Mouse (Mus musculus) hindbrain, embryonic 14.5 days (tissue): ENCODE results near the gene Dlgap4. TPM values are rescaled to one million over a fixed set of nuclear protein-coding genes. Genes with fewer than 3 reads are reported as not detected.

Source experiments
- ATAC-seq: fragments of 200-750 bp; cut with Nextera tagmentation; 2 replicates; pipeline ENCODE4 v1.8.0; 2017; ENCODE audit warnings: moderate number of reproducible peaks, mild to moderate bottlenecking, moderate TSS enrichment, moderate library complexity; ENCODE audit not compliant: low FRiP score
- DNase-seq: peaks from one replicate; pipeline ENCODE4 v3.0.0-alpha.2; 2015; ENCODE audit warnings: low spot score
- H3K27ac ChIP-seq: fragments of 300-500 bp; sonication (generic); 2 replicates; pipeline ENCODE4 v1.5.1; 2014; ENCODE audit warnings: mild to moderate bottlenecking, moderate library complexity
- H3K27me3 ChIP-seq: fragments of 300-500 bp; sonication (generic); 2 replicates; pipeline ENCODE4 v1.6.1; 2014; ENCODE audit warnings: mild to moderate bottlenecking, low read length, mixed read lengths; ENCODE audit not compliant: control insufficient read depth, insufficient read depth
- H3K36me3 ChIP-seq: fragments of 300-500 bp; sonication (generic); replicated peaks from 2 replicates; pipeline ENCODE4 v1.6.1; 2014; ENCODE audit not compliant: control insufficient read depth, insufficient read depth
- H3K4me1 ChIP-seq: fragments of 300-500 bp; sonication (generic); replicated peaks from 2 replicates; pipeline ENCODE4 v1.6.1; 2014; ENCODE audit warnings: antibody characterized with exemption, low read length, mixed read lengths; ENCODE audit not compliant: control insufficient read depth, insufficient read depth
- H3K4me2 ChIP-seq: fragments of 300-500 bp; sonication (generic); replicated peaks from 2 replicates; pipeline ENCODE4 v1.6.1; 2014; ENCODE audit warnings: mild to moderate bottlenecking, moderate library complexity
- H3K4me3 ChIP-seq: fragments of 300-500 bp; sonication (generic); replicated peaks from 2 replicates; pipeline ENCODE4 v1.5.1; 2014; ENCODE audit warnings: mild to moderate bottlenecking, low read length
- H3K9ac ChIP-seq: fragments of 300-500 bp; sonication (generic); 2 replicates; pipeline ENCODE4 v1.6.1; 2014
- H3K9me3 ChIP-seq: fragments of 300-500 bp; sonication (generic); 2 replicates; pipeline ENCODE4 v1.6.1; 2016; ENCODE audit warnings: low read length; ENCODE audit not compliant: control insufficient read depth
- WGBS: fragments of 180-500 bp; shearing (Covaris S2); extraction: QIAGEN DNeasy Blood & Tissue Kit; methylation state at CpG from one replicate; pipeline ENCODE4 v1.1.7; 2014; 5-methylcytosine and 5-hydroxymethylcytosine counted together
- polyA plus RNA-seq: library from polyadenylated mRNA; unstranded; fragments of >200 nt; fragmentation: Nextera tagmentation; extraction: Ambion mirVana; gene quantifications from 2 replicates; pipeline ENCODE4 v1.2.1, GENCODE M21; 2014

Gene Dlgap4
- polyA plus RNA-seq, 1 experiment from 2014 or later = 220 TPM

DNA sequence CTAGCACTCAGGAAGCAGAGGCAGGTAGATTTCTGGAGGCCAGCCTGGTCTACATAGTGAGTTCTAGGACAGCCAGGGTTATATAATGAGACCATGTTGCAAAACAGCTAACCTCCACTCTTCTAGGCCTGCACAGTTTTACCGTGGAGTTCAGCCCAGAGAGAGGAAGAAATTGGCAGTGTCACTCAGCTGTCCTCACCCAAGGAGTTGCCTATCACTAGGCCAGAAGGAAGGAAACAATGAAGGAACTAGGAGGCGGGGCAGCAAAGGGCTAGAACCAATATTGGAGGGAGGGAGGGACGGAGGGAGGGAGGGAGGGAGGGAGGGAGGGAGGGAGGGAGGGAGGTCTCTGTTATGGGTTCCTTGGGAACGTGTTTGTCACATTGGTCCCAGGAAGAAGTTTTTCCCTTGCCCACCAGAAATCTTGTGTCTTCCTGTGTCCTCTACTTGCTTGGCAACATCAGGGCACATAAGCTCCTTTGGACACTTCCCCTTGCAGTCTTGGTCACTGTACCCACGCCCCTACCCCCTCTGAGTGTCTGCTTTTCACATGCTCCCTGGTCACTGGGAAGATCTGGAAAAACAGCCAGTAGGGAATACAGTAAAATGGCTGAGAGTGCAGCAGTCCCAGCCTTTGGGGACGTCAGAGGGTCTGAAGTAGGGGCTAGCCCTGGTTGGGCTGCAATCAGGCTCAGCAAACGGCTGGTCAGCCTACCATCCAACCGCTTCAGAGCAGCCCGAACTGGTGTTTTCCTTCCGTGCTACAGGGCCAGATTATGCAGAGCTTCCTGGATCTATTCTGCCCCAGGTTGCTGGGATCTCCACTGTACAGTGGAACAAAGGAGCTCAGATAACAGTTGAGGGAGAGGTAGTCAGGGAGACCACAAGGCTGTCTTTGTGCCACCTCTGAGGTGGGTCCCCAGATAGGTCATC, 116.3 kb downstream of the Dlgap4 start:
- Histone ChIP-seq H3K9ac (no peak overlapping the region), H3K4me3 (no peak overlapping the region), H3K9me3 (no peaks in the 10 kb centered on the region), H3K4me2 (no peak overlapping the region), H3K27ac (no peak overlapping the region), H3K36me3 (peaks cover 14% of the 10 kb centered on the region), H3K4me1 (peaks cover 32% of the 10 kb centered on the region), H3K27me3 (no peaks in the 10 kb centered on the region)
- ATAC-seq = no peak
- 69% methylated on average over 9 of the region's 10 CpGs for WGBS
- DNase-seq = no peak

DNA sequence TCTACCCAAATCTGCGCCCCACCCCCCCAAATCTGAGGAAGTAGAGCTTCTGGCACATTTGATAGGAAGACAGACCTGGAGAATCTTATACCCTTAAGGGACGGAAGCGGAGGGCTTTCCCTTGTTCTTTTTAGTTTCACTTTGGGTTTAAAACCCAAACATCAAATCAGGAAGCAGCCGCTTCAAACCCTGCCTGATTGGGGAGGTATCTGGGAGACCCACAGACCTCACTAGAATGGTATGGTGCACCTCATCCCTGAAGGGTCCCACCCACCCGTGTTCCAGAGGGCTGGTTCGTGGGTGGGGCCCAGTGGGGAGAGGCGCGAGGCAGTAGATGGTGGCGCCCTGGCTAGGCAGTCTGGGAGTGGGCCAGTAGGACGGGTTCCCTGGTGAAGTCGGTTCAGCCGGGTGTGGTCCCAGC, 117.0 kb downstream of the Dlgap4 start:
- Histone ChIP-seq H3K27me3 (no peaks in the 10 kb centered on the region), H3K4me1 (peaks cover 29% of the 10 kb centered on the region), H3K4me2 (no peak overlapping the region), H3K27ac (no peak overlapping the region; the same call in 1 of the 2 replicates), H3K9me3 (no peaks in the 10 kb centered on the region), H3K4me3 (no peak overlapping the region), H3K36me3 (peaks cover 14% of the 10 kb centered on the region), H3K9ac (no peak overlapping the region)
- ATAC-seq (no peak), DNase-seq (no peak)
- WGBS = 90% methylated on average over 12 of the region's 12 CpGs

DNA sequence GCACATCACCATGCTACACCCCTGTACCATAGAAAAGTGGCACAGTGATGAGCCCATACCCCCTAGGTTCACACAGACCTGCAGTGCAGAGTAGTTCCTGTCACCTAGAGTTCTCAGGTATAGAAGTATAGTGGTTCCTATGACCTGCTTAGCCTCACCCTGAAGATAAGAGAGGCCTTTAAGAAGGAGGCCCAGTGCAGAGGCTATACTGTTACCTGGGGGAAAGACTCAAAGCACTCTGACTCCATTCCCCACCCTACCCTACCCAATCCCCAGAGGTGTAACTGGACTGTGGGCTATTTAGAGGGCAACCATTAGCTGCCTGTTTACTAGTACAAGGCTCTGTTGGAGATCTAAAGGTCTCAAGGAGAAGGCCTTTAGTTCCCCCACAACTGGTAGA, 118.1 kb downstream of the Dlgap4 start:
- Histone ChIP-seq H3K9ac (no peak overlapping the region), H3K36me3 (peaks cover 14% of the 10 kb centered on the region), H3K9me3 (no peaks in the 10 kb centered on the region), H3K27me3 (no peaks in the 10 kb centered on the region), H3K4me3 (no peak overlapping the region), H3K4me2 (no peak overlapping the region), H3K4me1 (peaks cover 28% of the 10 kb centered on the region), H3K27ac (no peak overlapping the region)
- ATAC-seq (no peak), DNase-seq (no peak)

DNA sequence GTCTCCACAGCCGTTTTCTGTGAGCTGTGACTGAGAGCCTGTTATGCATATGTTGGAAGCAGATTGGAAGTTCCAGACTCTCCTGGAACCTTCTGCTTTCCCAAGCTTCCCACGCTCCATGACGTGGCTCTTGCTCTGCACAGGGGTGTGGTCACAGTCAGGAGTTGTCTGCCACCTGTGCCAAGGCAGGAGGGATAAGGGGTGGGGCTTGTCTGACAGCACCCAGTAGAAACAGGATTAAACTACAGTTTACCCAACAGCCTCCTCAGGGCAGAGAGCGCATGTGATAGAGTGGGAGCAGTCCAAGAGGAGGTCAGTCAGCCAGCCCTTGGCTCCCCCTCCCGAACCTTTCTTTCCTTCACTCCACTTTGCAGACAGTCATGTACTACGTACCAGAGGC, 118.6 kb downstream of the Dlgap4 start:
- H3K4me2 ChIP-seq = no peak overlapping the region
- H3K27ac ChIP-seq = no peak overlapping the region
- DNase-seq (no peak), ATAC-seq (no peak)
- no peak overlapping the region for H3K9ac ChIP-seq
- peaks cover 14% of the 10 kb centered on the region for H3K36me3 ChIP-seq
- H3K27me3 ChIP-seq = no peaks in the 10 kb centered on the region
- peaks cover 26% of the 10 kb centered on the region for H3K4me1 ChIP-seq
- no peak overlapping the region for H3K4me3 ChIP-seq
- WGBS = 76% methylated on average over 6 of the region's 6 CpGs
- no peaks in the 10 kb centered on the region for H3K9me3 ChIP-seq

DNA sequence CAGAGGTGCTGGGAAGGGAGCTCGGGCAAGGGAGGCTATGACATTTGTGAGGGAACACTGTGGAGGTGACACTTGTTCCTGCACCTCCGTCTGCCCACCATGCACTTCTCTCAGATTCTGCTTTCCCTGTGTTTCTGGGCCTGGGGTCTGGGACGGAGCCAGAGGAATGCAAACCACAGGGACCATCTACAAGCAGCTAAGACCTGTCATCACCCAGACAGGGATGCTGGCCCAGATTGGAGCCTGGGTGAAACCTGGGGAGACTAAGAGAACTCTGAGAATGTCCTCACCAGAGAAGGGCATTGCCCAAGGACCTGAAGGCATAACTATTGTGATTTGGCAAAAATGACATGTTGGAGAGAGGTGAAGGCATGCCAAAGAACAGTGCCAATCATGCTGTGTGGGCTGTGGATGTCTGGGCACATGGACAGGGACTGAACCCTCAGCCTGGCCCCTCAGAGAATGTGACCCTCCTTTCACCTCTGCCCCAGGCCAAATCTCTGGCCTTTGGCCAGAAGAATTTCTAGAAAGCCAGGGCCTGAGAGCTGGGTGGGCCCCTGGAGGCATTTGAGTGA, 122.3 kb downstream of the Dlgap4 start:
- no peaks in the 10 kb centered on the region for H3K27me3 ChIP-seq
- DNase-seq = no peak
- H3K4me1 ChIP-seq = peaks cover 20% of the 10 kb centered on the region
- H3K9me3 ChIP-seq = no peaks in the 10 kb centered on the region
- 69% methylated on average over 3 of the region's 3 CpGs for WGBS
- H3K4me3 ChIP-seq = no peak overlapping the region
- H3K4me2 ChIP-seq = no peak overlapping the region
- no peak overlapping the region for H3K27ac ChIP-seq
- no peak for ATAC-seq
- no peak overlapping the region for H3K9ac ChIP-seq
- no peaks in the 10 kb centered on the region; the same call in 1 of the 2 replicates for H3K36me3 ChIP-seq

DNA sequence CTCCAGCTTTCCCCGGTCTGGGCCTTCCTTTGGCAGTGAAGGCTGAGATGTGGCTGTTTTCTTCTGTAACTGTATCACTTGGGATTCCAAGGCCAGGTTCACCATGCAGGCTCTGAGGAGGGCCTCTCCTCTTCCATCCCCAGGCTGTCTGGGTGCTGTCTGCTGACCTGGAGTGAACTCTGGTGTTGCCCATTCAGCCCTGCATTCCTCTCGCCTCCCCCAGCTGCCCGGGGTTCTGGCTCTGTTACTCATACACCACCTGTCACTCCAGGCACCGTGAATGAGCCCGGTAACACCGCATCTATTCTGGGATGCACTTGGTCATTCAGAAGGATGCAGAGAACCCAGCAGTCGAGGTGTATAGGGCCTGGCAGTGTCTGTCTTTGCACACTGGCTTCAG, 123.3 kb downstream of the Dlgap4 start:
- 43% methylated on average over 7 of the region's 7 CpGs for WGBS
- Histone ChIP-seq H3K4me1 (peaks cover 24% of the 10 kb centered on the region), H3K27ac (no peak overlapping the region), H3K9me3 (no peaks in the 10 kb centered on the region), H3K4me2 (no peak overlapping the region), H3K36me3 (no peaks in the 10 kb centered on the region; the same call in 1 of the 2 replicates), H3K27me3 (no peaks in the 10 kb centered on the region), H3K4me3 (no peak overlapping the region), H3K9ac (no peak overlapping the region)
- no peak for ATAC-seq
- no peak for DNase-seq

DNA sequence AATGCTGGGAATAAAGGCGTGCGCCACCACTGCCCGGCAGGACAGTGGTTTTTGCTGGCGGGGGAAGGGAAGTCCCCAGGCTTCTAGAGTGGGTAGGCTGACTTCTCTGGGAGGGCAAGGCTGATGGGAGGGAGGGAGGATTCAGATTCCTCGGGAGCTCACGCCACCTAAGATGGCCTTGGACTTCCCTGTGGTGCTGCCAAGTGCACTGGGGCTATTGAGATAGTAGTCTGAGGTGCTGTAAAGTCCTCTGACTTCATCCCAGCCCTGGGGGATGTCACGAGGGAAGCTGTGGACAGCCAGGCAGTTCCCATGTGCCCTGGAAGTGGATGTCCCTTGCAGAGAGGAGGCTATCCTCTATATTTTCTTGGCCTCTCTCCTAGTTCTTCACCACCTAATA, 124.5 kb downstream of the Dlgap4 start:
- H3K4me1 ChIP-seq = peaks cover 33% of the 10 kb centered on the region
- WGBS = 78% methylated on average over 7 of the region's 7 CpGs
- no peak for DNase-seq

DNA sequence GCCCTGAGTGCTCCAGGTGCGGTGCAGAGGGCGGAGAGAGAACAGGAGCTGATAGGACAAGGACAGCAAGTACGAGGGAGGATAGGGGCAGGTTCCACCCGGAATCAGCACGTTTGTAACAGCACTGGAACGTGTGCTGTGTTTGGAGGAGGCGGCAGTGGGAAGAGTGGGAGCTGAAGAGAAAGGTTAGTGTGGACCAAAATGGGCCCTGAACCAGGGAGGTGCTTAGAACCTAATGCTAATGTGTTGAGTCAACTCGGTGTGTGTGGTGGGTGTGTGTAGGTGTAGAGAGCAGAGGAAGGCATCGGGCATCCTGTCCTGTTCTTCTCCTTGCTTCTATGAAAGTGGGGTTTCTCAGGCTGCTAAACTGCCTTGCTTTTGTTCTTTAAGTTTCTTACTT, 127.8 kb downstream of the Dlgap4 start:
- WGBS = 91% methylated on average over 9 of the region's 9 CpGs
- no peak overlapping the region for H3K27ac ChIP-seq
- no peak overlapping the region for H3K9ac ChIP-seq
- no peaks in the 10 kb centered on the region for H3K27me3 ChIP-seq
- H3K4me1 ChIP-seq = peaks cover 22% of the 10 kb centered on the region
- H3K36me3 ChIP-seq = peaks cover 16% of the 10 kb centered on the region
- DNase-seq (no peak), ATAC-seq (no peak)
- H3K9me3 ChIP-seq = no peaks in the 10 kb centered on the region
- H3K4me3 ChIP-seq = no peak overlapping the region
- no peak overlapping the region for H3K4me2 ChIP-seq

More for the DNA sequence above, 124.5 kb downstream of the Dlgap4 start:
- no peak for ATAC-seq
- H3K27ac ChIP-seq = no peak overlapping the region
- H3K9ac ChIP-seq = no peak overlapping the region
- no peak overlapping the region for H3K4me2 ChIP-seq
- no peaks in the 10 kb centered on the region for H3K9me3 ChIP-seq
- H3K27me3 ChIP-seq = no peaks in the 10 kb centered on the region
- H3K4me3 ChIP-seq = no peak overlapping the region
- no peaks in the 10 kb centered on the region; the same call in 1 of the 2 replicates for H3K36me3 ChIP-seq

DNA sequence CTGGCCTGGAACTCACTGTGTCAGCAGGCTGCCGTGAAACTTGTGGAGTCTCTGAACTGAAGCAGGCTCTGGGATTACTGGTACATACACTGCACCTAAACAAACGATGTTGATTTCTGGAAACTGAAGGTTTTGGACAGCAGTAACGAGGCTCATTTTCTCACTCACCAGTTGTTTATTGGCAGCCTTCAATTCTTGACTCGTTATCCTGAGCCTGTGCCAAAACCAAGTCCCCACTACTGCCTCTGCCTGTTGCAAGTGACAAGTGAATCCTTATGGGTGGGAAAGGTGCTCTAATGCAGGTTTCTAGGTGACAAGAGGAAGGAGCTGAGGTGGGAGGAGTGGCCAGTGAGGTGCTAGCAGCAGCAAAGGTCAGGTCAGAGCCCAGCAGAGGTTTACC, 128.5 kb downstream of the Dlgap4 start:
- no peaks in the 10 kb centered on the region for H3K27me3 ChIP-seq

More for the DNA sequence above, 128.5 kb downstream of the Dlgap4 start:
- DNase-seq (no peak), ATAC-seq (no peak)
- Histone ChIP-seq H3K4me3 (no peak overlapping the region), H3K9ac (no peak overlapping the region), H3K36me3 (peaks cover 23% of the 10 kb centered on the region), H3K27ac (no peak overlapping the region), H3K4me1 (peaks cover 15% of the 10 kb centered on the region; the same call in 1 of the 2 replicates), H3K4me2 (no peak overlapping the region), H3K9me3 (no peaks in the 10 kb centered on the region)
- 74% methylated on average over 4 of the region's 4 CpGs for WGBS
